Mouse (Mus musculus) hindbrain, postnatal 0 days (tissue): ENCODE data around the gene Coro6. TPM values are rescaled to one million over a fixed set of nuclear protein-coding genes. Genes with fewer than 3 reads are reported as not detected.

ENCODE experiments used
- ATAC-seq: fragments of 200-750 bp; cut with Nextera tagmentation; 2 replicates; pipeline ENCODE4 v1.8.0; 2017; ENCODE audit warnings: mild to moderate bottlenecking, moderate TSS enrichment, moderate library complexity
- DNase-seq: peaks from one replicate; pipeline ENCODE4 v3.0.0-alpha.2; 2015; ENCODE audit warnings: low spot score
- H3K27ac ChIP-seq: fragments of 300-500 bp; sonication (generic); 2 replicates; pipeline ENCODE4 v1.5.1; 2014; ENCODE audit warnings: mild to moderate bottlenecking
- H3K27me3 ChIP-seq: fragments of 300-500 bp; sonication (generic); 2 replicates; pipeline ENCODE4 v1.6.1; 2014; ENCODE audit warnings: low read length, mixed read lengths; ENCODE audit not compliant: insufficient read depth
- H3K36me3 ChIP-seq: fragments of 300-500 bp; sonication (generic); 2 replicates; pipeline ENCODE4 v1.6.1; 2014; ENCODE audit warnings: low read length, mixed read lengths; ENCODE audit not compliant: insufficient read depth
- H3K4me1 ChIP-seq: fragments of 300-500 bp; sonication (generic); 2 replicates; pipeline ENCODE4 v1.6.1; 2014; ENCODE audit warnings: antibody characterized with exemption, low read length, mixed read lengths; ENCODE audit not compliant: insufficient read depth
- H3K4me2 ChIP-seq: fragments of 300-500 bp; sonication (generic); 2 replicates; pipeline ENCODE4 v1.6.1; 2014; ENCODE audit warnings: low read depth, mild to moderate bottlenecking, low read length, moderate library complexity, mixed read lengths
- H3K4me3 ChIP-seq: fragments of 300-500 bp; sonication (generic); 2 replicates; pipeline ENCODE4 v1.5.1; 2014; ENCODE audit warnings: low read length
- H3K9ac ChIP-seq: fragments of 300-500 bp; sonication (generic); replicated peaks from 2 replicates; pipeline ENCODE4 v1.6.1; 2014; ENCODE audit warnings: mild to moderate bottlenecking, low read length, moderate library complexity, mixed read lengths
- H3K9me3 ChIP-seq: fragments of 300-500 bp; sonication (generic); 2 replicates; pipeline ENCODE4 v1.6.1; 2016; ENCODE audit warnings: low read length, mixed read lengths
- CTCF ChIP-seq: IDR thresholded peaks from 2 replicates; pipeline ENCODE4 v1.5.1; 2016; ENCODE audit warnings: antibody characterized with exemption, control low read depth, low read depth
- WGBS: fragments of 180-500 bp; shearing (Covaris S2); extraction: QIAGEN DNeasy Blood & Tissue Kit; methylation state at CpG from one replicate; pipeline ENCODE4 v1.1.7; 2014; 5-methylcytosine and 5-hydroxymethylcytosine counted together
- polyA plus RNA-seq: library from polyadenylated mRNA; unstranded; fragments of >200 nt; fragmentation: Nextera tagmentation; extraction: Ambion mirVana; gene quantifications from 2 replicates; pipeline ENCODE4 v1.2.1, GENCODE M21; 2015
- total RNA-seq: library from RNA; depleted of rRNA; stranded (reverse); fragments of >200 nt; gene quantifications from 2 replicates; pipeline ENCODE4 v1.2.3, GENCODE M21; 2014

Coro6 gene
- total and polyA plus RNA-seq, 2 experiments from 2014 or later = 1.3 to 2.4 TPM

DNA sequence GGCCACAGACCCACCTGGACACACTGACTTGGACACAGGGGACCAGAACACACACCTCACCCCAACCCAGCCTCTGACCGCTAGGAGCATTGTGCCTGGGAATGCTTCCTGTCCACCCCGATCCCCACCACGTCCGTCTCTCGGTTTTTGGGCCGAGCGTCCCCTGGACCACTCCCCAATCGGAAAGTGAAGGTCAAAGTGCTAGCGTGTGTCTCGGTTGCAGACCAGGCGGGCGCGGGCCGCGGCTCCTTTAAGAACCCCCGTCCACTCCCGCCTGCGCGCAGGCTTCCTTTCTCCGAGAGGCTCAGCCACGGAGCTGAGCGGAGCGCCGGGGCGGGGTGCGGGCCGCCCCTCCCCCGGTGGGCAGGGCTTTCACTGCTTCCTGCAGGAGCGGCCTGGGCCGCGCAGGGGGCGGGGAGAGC is 30.7 kb downstream of the Coro6 start:
- DNase-seq = peak; percentile 96
- no peaks in the 10 kb centered on the region for H3K27me3 ChIP-seq
- peak; percentile 76 for ATAC-seq
- peak overlapping the region; percentile 93 for H3K4me3 ChIP-seq
- peak overlapping the region; percentile 95 for H3K27ac ChIP-seq
- peak overlapping the region; percentile 97 for H3K9ac ChIP-seq
- under 1% methylated on average over 30 of the region's 32 CpGs for WGBS
- H3K4me2 ChIP-seq = peak overlapping the region; percentile 94
- no peaks in the 10 kb centered on the region for H3K36me3 ChIP-seq
- no peaks in the 10 kb centered on the region for H3K9me3 ChIP-seq
- peaks cover 37% of the 10 kb centered on the region for H3K4me1 ChIP-seq
- peak; percentile 41 for TF ChIP-seq CTCF

GRCm38 (mm10) chr11:77493512-77494343 is 31.5 kb downstream of the Coro6 start, which contains the start of gene Git1:
Git1 (plus strand) TSS chr11:77493562.
- Histone ChIP-seq H3K4me1 (peaks cover 38% of the 10 kb centered on the region), H3K27me3 (no peaks in the 10 kb centered on the region), H3K9me3 (no peaks in the 10 kb centered on the region), H3K27ac (peak within 1 kb of the TSS; percentile 95), H3K4me3 (peak within 1 kb of the TSS; percentile 93), H3K9ac (peak within 1 kb of the TSS; percentile 97), H3K4me2 (peak within 1 kb of the TSS; percentile 94), H3K36me3 (no peaks in the 10 kb centered on the region)
- peak; percentile 62 for DNase-seq
- peak; percentile 12 for TF ChIP-seq CTCF
- WGBS = under 1% methylated on average over 50 of the region's 74 CpGs
- no peak; the same call in 1 of the 2 replicates for ATAC-seq

DNA sequence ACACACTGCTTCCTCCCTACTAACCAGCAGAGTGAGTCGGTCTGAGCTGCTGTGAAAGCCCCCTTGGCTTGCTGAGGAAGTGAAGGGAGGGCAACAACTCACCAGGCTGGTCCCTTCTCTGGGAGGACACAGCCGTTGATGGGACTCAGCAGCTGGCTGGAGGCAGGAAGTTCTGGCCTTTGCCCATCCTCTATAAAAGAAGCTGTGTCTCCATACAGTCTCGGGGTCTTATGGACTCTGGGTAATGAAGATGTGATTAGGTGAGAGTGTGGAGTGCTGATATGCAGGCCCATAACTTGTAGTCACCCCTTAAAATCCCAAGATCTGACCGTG is 32.1 kb downstream of the Coro6 start:
- Histone ChIP-seq H3K27ac (peak overlapping the region; percentile 95), H3K4me1 (peaks cover 35% of the 10 kb centered on the region), H3K9ac (peak overlapping the region; percentile 97), H3K36me3 (peaks cover 1% of the 10 kb centered on the region), H3K4me2 (peak overlapping the region; percentile 94), H3K4me3 (peak overlapping the region; percentile 93), H3K27me3 (no peaks in the 10 kb centered on the region), H3K9me3 (no peaks in the 10 kb centered on the region)
- TF ChIP-seq CTCF = no peak
- DNase-seq = no peak
- no peak for ATAC-seq
- WGBS = 28% methylated on average over 4 of the region's 4 CpGs

GRCm38 (mm10) chr11:77494782-77495181 is 32.6 kb downstream of the Coro6 start:
- TF ChIP-seq CTCF = no peak
- Histone ChIP-seq H3K4me1 (peaks cover 35% of the 10 kb centered on the region), H3K4me3 (peak overlapping the region; percentile 93), H3K27ac (peak overlapping the region; percentile 95; the same call in 1 of the 2 replicates), H3K27me3 (no peaks in the 10 kb centered on the region), H3K9ac (peak overlapping the region; percentile 97; the same call in 1 of the 2 replicates), H3K36me3 (peaks cover 6% of the 10 kb centered on the region), H3K9me3 (no peaks in the 10 kb centered on the region), H3K4me2 (peak overlapping the region; percentile 94)
- DNase-seq (no peak), ATAC-seq (no peak)
- 73% methylated on average over 6 of the region's 6 CpGs for WGBS

GRCm38 (mm10) chr11:77495507-77495906 is 33.3 kb downstream of the Coro6 start:
- Histone ChIP-seq H3K36me3 (peaks cover 10% of the 10 kb centered on the region), H3K4me2 (no peak overlapping the region), H3K9ac (peak overlapping the region; percentile 97; the same call in 1 of the 2 replicates), H3K27me3 (no peaks in the 10 kb centered on the region), H3K27ac (no peak overlapping the region), H3K4me3 (no peak overlapping the region), H3K9me3 (no peaks in the 10 kb centered on the region), H3K4me1 (peaks cover 36% of the 10 kb centered on the region)
- TF ChIP-seq CTCF = no peak
- no peak for DNase-seq
- no peak for ATAC-seq

DNA sequence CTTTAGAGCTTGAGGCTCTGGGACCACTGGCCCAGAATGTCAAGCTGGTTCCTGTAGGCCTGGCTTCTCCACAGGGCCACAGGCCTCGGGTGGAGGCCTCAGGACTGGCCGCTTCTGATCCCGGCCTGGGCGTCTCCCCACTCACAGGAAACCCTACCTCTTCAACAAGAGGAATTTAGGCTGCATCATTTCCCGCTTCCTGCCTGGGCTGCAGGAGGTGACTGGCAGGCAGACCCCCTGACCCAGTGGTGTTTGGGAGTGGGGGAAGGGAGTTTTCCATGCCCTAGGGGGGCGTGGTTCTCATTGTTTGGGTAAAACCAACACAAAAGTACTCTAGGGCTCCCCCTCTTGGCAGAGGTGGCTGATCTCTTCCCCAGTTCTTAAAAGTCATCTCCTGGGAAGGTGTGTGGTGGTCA is 35.1 kb downstream of the Coro6 start:
- no peak for ATAC-seq
- TF ChIP-seq CTCF = peak; percentile 48
- no peak overlapping the region for H3K9ac ChIP-seq
- H3K36me3 ChIP-seq = peaks cover 10% of the 10 kb centered on the region
- no peak overlapping the region for H3K4me2 ChIP-seq
- H3K9me3 ChIP-seq = no peaks in the 10 kb centered on the region
- peak overlapping the region; percentile 54 for H3K27ac ChIP-seq
- WGBS = 23% methylated on average over 6 of the region's 6 CpGs
- no peak overlapping the region for H3K4me3 ChIP-seq
- DNase-seq = peak; percentile 53
- H3K27me3 ChIP-seq = no peaks in the 10 kb centered on the region
- peaks cover 29% of the 10 kb centered on the region for H3K4me1 ChIP-seq

DNA sequence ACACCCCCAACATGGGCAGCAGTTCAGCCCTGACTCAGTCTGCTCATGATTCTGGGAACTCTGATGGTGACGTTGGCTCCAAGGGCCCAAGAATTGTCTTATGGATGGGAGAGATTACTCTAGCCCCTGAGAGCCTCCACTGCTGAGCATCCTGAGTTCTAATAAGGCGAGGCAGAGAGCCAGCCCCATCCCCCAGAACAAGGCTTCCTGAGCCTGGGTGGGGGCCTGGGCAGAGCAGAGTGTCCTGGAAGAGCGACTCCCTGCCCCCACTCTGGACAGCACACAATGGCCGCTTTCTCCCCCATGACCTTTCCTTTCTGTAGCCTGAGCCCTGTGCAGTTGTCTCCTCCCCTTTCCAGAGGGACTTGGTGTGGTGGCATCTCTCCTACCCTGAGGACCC is 35.6 kb downstream of the Coro6 start:
- H3K4me2 ChIP-seq = no peak overlapping the region
- no peaks in the 10 kb centered on the region for H3K27me3 ChIP-seq
- 38% methylated on average over 4 of the region's 4 CpGs for WGBS
- no peak overlapping the region for H3K4me3 ChIP-seq
- H3K9me3 ChIP-seq = no peaks in the 10 kb centered on the region
- peak overlapping the region; percentile 54 for H3K27ac ChIP-seq
- no peak for TF ChIP-seq CTCF
- H3K36me3 ChIP-seq = peaks cover 13% of the 10 kb centered on the region
- no peak for ATAC-seq
- H3K4me1 ChIP-seq = peaks cover 25% of the 10 kb centered on the region
- DNase-seq = no peak
- 0 out of 2 replicates have a peak overlapping the region, but pooled peaks have one; percentile 13 for H3K9ac ChIP-seq
